Mouse (Mus musculus): ENCODE results near the gene Nisch.

DNA sequence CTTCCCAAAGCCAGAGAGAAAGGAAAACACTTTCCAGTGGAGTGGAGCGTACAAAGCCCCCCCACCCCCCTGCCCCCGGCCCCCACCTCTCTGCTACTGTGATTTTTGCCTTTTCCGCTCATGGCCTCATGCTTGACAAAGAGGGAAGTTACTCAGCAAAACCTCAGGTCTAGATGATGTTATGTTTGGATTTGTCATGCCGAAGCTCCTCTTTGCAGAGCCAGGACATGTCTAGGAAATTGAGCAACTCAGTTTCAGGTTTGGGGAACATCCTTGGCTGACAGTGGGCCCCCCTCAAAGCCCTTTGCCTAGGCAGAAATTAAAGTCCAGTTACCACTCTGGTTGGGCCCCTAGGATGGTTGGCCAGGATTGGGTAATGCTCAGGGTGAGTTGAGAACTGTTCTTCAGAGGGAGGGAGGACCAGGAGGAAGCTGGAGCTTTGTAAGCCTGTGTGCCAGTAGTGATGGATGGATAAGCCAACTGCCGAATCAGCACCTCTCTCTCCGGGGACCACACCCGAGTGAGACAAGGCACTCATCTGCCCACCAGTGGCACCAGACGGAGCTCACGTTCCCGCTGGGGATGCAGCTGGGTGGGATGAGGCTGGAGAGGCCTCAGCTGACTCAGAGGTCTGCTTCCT is 50.6 kb downstream of the Nisch start:
- TF ChIP-seq EP300 (optimal IDR thresholded peaks at IDR 0.05) (no peak), CTCF (IDR thresholded peaks at IDR 0.05; ENCODE audit: low read depth) (no peak)
